Mouse (Mus musculus) liver, embryonic 15.5 days (tissue): Measurements from ENCODE around the gene Stk10. TPM values are rescaled to one million over a fixed set of nuclear protein-coding genes. Genes with fewer than 3 reads are reported as not detected.

Source experiments
- ATAC-seq: fragments of 200-750 bp; cut with Nextera tagmentation; 2 replicates; pipeline ENCODE4 v1.8.0; 2017; ENCODE audit warnings: moderate number of reproducible peaks, mild to moderate bottlenecking, moderate library complexity; ENCODE audit not compliant: insufficient read depth
- H3K27ac ChIP-seq: fragments of 300-500 bp; sonication (generic); replicated peaks from 2 replicates; pipeline ENCODE4 v1.5.1; 2015; ENCODE audit warnings: mild to moderate bottlenecking, inconsistent platforms
- H3K27me3 ChIP-seq: fragments of 300-500 bp; sonication (generic); 2 replicates; pipeline ENCODE4 v1.6.1; 2015; ENCODE audit warnings: mild to moderate bottlenecking, inconsistent platforms
- H3K36me3 ChIP-seq: fragments of 300-500 bp; sonication (generic); replicated peaks from 2 replicates; pipeline ENCODE4 v1.6.1; 2015; ENCODE audit warnings: moderate library complexity, mild to moderate bottlenecking, inconsistent platforms
- H3K4me1 ChIP-seq: fragments of 300-500 bp; sonication (generic); replicated peaks from 2 replicates; pipeline ENCODE4 v1.6.1; 2015; ENCODE audit warnings: inconsistent platforms
- H3K4me2 ChIP-seq: fragments of 300-500 bp; sonication (generic); 2 replicates; pipeline ENCODE4 v1.6.1; 2015; ENCODE audit warnings: moderate library complexity, mild to moderate bottlenecking, inconsistent platforms
- H3K4me3 ChIP-seq: fragments of 300-500 bp; sonication (generic); replicated peaks from 2 replicates; pipeline ENCODE4 v1.5.1; 2015; ENCODE audit warnings: mild to moderate bottlenecking, inconsistent platforms
- H3K9ac ChIP-seq: fragments of 300-500 bp; sonication (generic); 2 replicates; pipeline ENCODE4 v1.6.1; 2015; ENCODE audit warnings: moderate library complexity, mild to moderate bottlenecking, inconsistent platforms
- H3K9me3 ChIP-seq: fragments of 300-500 bp; sonication (generic); replicated peaks from 2 replicates; pipeline ENCODE4 v1.6.1; 2016; ENCODE audit warnings: inconsistent platforms
- WGBS: fragments of 180-500 bp; shearing (Covaris S2); methylation state at CpG from one replicate; pipeline ENCODE4 v1.1.7; 2015; ENCODE audit warnings: mixed read lengths; ENCODE audit not compliant: insufficient replicate concordance; 5-methylcytosine and 5-hydroxymethylcytosine counted together
- polyA plus RNA-seq: library from polyadenylated mRNA; unstranded; fragments of >200 nt; fragmentation: Nextera tagmentation; extraction: Ambion mirVana; gene quantifications from 2 replicates; pipeline ENCODE4 v1.2.1, GENCODE M21; 2015

Stk10 gene
- polyA plus RNA-seq, 1 experiment from 2014 or later: 4.3 TPM

- H3K9ac ChIP-seq: no peak overlapping the region
- H3K9me3 ChIP-seq: no peaks in the 10 kb centered on the region
- H3K27ac ChIP-seq: no peak overlapping the region
- 82% methylated on average over 6 of the region's 6 CpGs for WGBS
- H3K4me1 ChIP-seq: peaks cover 6% of the 10 kb centered on the region; the same call in 1 of the 2 replicates
- H3K4me3 ChIP-seq: no peak overlapping the region
- no peak for ATAC-seq
- no peaks in the 10 kb centered on the region for H3K36me3 ChIP-seq
- H3K4me2 ChIP-seq: no peak overlapping the region
- no peaks in the 10 kb centered on the region for H3K27me3 ChIP-seq
Measured at GRCm38 (mm10) chr11:32575964-32576759, 43.1 kb downstream of the Stk10 start.

GRCm38 (mm10) chr11:32576760-32577050 is 43.6 kb downstream of the Stk10 start:
- 53% methylated on average over 5 of the region's 5 CpGs for WGBS
- no peak overlapping the region for H3K4me2 ChIP-seq
- ATAC-seq: no peak
- H3K27ac ChIP-seq: no peak overlapping the region
- no peak overlapping the region for H3K4me3 ChIP-seq
- no peaks in the 10 kb centered on the region for H3K27me3 ChIP-seq
- no peaks in the 10 kb centered on the region for H3K36me3 ChIP-seq
- H3K9me3 ChIP-seq: no peaks in the 10 kb centered on the region
- H3K4me1 ChIP-seq: peaks cover 6% of the 10 kb centered on the region; the same call in 1 of the 2 replicates
- H3K9ac ChIP-seq: no peak overlapping the region

GRCm38 (mm10) chr11:32580305-32580947 is 47.3 kb downstream of the Stk10 start:
- Histone ChIP-seq H3K27me3 (no peaks in the 10 kb centered on the region), H3K4me3 (no peak overlapping the region), H3K27ac (no peak overlapping the region), H3K9ac (no peak overlapping the region), H3K4me2 (no peak overlapping the region; the same call in 1 of the 2 replicates), H3K9me3 (no peaks in the 10 kb centered on the region), H3K4me1 (peaks cover 6% of the 10 kb centered on the region; the same call in 1 of the 2 replicates), H3K36me3 (no peaks in the 10 kb centered on the region)
- WGBS: 66% methylated on average over 16 of the region's 16 CpGs
- ATAC-seq: peak; percentile 63; the same call in 1 of the 2 replicates

- Histone ChIP-seq H3K9ac (no peak overlapping the region), H3K9me3 (no peaks in the 10 kb centered on the region), H3K4me2 (no peak overlapping the region; the same call in 1 of the 2 replicates), H3K4me3 (no peak overlapping the region), H3K27ac (no peak overlapping the region), H3K36me3 (no peaks in the 10 kb centered on the region), H3K27me3 (no peaks in the 10 kb centered on the region), H3K4me1 (peaks cover 6% of the 10 kb centered on the region; the same call in 1 of the 2 replicates)
- 85% methylated on average over 2 of the region's 2 CpGs for whole genome bisulfite sequencing
- ATAC-seq: no peak
Measured at GRCm38 (mm10) chr11:32581031-32581430, 47.9 kb downstream of the Stk10 start.

- no peak overlapping the region for H3K4me3 ChIP-seq
- 44% methylated on average over 5 of the region's 5 CpGs for WGBS
- H3K27ac ChIP-seq: no peak overlapping the region
- no peaks in the 10 kb centered on the region for H3K27me3 ChIP-seq
- H3K36me3 ChIP-seq: no peaks in the 10 kb centered on the region
- no peaks in the 10 kb centered on the region for H3K9me3 ChIP-seq
- peaks cover 14% of the 10 kb centered on the region; the same call in 1 of the 2 replicates for H3K4me1 ChIP-seq
- H3K9ac ChIP-seq: no peak overlapping the region
- ATAC-seq: no peak
- no peak overlapping the region for H3K4me2 ChIP-seq
Measured at GRCm38 (mm10) chr11:32582813-32583212, 49.7 kb downstream of the Stk10 start.

GRCm38 (mm10) chr11:32585996-32586395 is 52.9 kb downstream of the Stk10 start:
- Histone ChIP-seq H3K4me3 (no peak overlapping the region), H3K9me3 (no peaks in the 10 kb centered on the region), H3K36me3 (0 out of 2 replicates have a peak, but pooled peaks cover 7% of the 10 kb centered on the region), H3K27ac (no peak overlapping the region), H3K4me1 (peaks cover 11% of the 10 kb centered on the region; the same call in 1 of the 2 replicates), H3K27me3 (no peaks in the 10 kb centered on the region), H3K9ac (no peak overlapping the region), H3K4me2 (no peak overlapping the region)
- WGBS: 53% methylated on average over 6 of the region's 6 CpGs
- no peak for ATAC-seq

GRCm38 (mm10) chr11:32587191-32588089 is 54.3 kb downstream of the Stk10 start:
- no peak overlapping the region for H3K27ac ChIP-seq
- H3K36me3 ChIP-seq: 0 out of 2 replicates have a peak, but pooled peaks cover 7% of the 10 kb centered on the region
- H3K9ac ChIP-seq: no peak overlapping the region
- H3K4me3 ChIP-seq: no peak overlapping the region
- H3K4me2 ChIP-seq: no peak overlapping the region
- ATAC-seq: no peak
- H3K9me3 ChIP-seq: no peaks in the 10 kb centered on the region
- no peaks in the 10 kb centered on the region for H3K27me3 ChIP-seq
- WGBS: 52% methylated on average over 17 of the region's 17 CpGs
- H3K4me1 ChIP-seq: peaks cover 11% of the 10 kb centered on the region; the same call in 1 of the 2 replicates

- H3K36me3 ChIP-seq: 0 out of 2 replicates have a peak, but pooled peaks cover 13% of the 10 kb centered on the region
- no peaks in the 10 kb centered on the region for H3K27me3 ChIP-seq
- no peak overlapping the region for H3K9ac ChIP-seq
- no peak overlapping the region for H3K4me3 ChIP-seq
- 32% methylated on average over 15 of the region's 15 CpGs for WGBS
- no peak overlapping the region for H3K27ac ChIP-seq
- no peak overlapping the region for H3K4me2 ChIP-seq
- H3K9me3 ChIP-seq: no peaks in the 10 kb centered on the region
- no peak for ATAC-seq
- peaks cover 11% of the 10 kb centered on the region; the same call in 1 of the 2 replicates for H3K4me1 ChIP-seq
Measured at GRCm38 (mm10) chr11:32588090-32588891, 55.2 kb downstream of the Stk10 start.

- H3K9ac ChIP-seq: no peak overlapping the region
- no peaks in the 10 kb centered on the region for H3K9me3 ChIP-seq
- H3K36me3 ChIP-seq: 0 out of 2 replicates have a peak, but pooled peaks cover 13% of the 10 kb centered on the region
- no peak overlapping the region for H3K4me3 ChIP-seq
- 78% methylated on average over 11 of the region's 11 CpGs for WGBS
- no peaks in the 10 kb centered on the region for H3K27me3 ChIP-seq
- no peak overlapping the region for H3K27ac ChIP-seq
- peaks cover 11% of the 10 kb centered on the region; the same call in 1 of the 2 replicates for H3K4me1 ChIP-seq
- ATAC-seq: no peak
- no peak overlapping the region for H3K4me2 ChIP-seq
Measured at GRCm38 (mm10) chr11:32588892-32589172, 55.7 kb downstream of the Stk10 start.

- 71% methylated on average over 12 of the region's 12 CpGs for WGBS
- no peak for ATAC-seq
- H3K4me2 ChIP-seq: no peak overlapping the region
- H3K36me3 ChIP-seq: 0 out of 2 replicates have a peak, but pooled peaks cover 13% of the 10 kb centered on the region
- peaks cover 11% of the 10 kb centered on the region; the same call in 1 of the 2 replicates for H3K4me1 ChIP-seq
- no peaks in the 10 kb centered on the region for H3K9me3 ChIP-seq
- no peak overlapping the region for H3K4me3 ChIP-seq
- H3K27me3 ChIP-seq: no peaks in the 10 kb centered on the region
- no peak overlapping the region for H3K9ac ChIP-seq
- H3K27ac ChIP-seq: no peak overlapping the region
Measured at GRCm38 (mm10) chr11:32589201-32589600, 56.1 kb downstream of the Stk10 start.
